Mouse (Mus musculus) inflammation-experienced regulatory T-cells, adult 6 months (primary cell): ENCODE measurements around the gene Astn2. TPM values are rescaled to one million over a fixed set of nuclear protein-coding genes. Genes with fewer than 3 reads are reported as not detected.

Experiments used
- ATAC-seq: one replicate; pipeline ENCODE4 v1.8.0; 2017
- polyA plus RNA-seq, 3 experiments: library from polyadenylated mRNA; unstranded; fragments of 100-300 nt; shearing (Covaris generic); gene quantifications; one replicate each; pipeline ENCODE4 v1.2.1; 2017

Gene Astn2
- polyA plus RNA-seq, 3 experiments from 2014 or later = not detected

GRCm38 (mm10) chr4:65671585-65672184 is 732.7 kb downstream of the Astn2 start:
- ATAC-seq = no peak

GRCm38 (mm10) chr4:65667030-65667610 is 737.3 kb downstream of the Astn2 start:
- no peak for ATAC-seq

- no peak for ATAC-seq
These were observed 741.2 kb downstream of the Astn2 start for GRCm38 (mm10) chr4:65663176-65663575.

- ATAC-seq = no peak
These were observed 749.7 kb downstream of the Astn2 start for GRCm38 (mm10) chr4:65654723-65655122.

- no peak for ATAC-seq
These were observed 761.8 kb downstream of the Astn2 start for GRCm38 (mm10) chr4:65642611-65643010.

GRCm38 (mm10) chr4:65638231-65638630 is 766.2 kb downstream of the Astn2 start:
- no peak for ATAC-seq

GRCm38 (mm10) chr4:65620125-65620524 is 784.3 kb downstream of the Astn2 start:
- ATAC-seq = no peak

- ATAC-seq = no peak
These were observed 791.3 kb downstream of the Astn2 start for GRCm38 (mm10) chr4:65613135-65613534.

- ATAC-seq = no peak
These were observed 793.5 kb downstream of the Astn2 start for GRCm38 (mm10) chr4:65610896-65611295.

- no peak for ATAC-seq
These were observed 794.1 kb downstream of the Astn2 start for GRCm38 (mm10) chr4:65610329-65610728.

GRCm38 (mm10) chr4:65608112-65608511 is 796.3 kb downstream of the Astn2 start:
- ATAC-seq = no peak

- ATAC-seq = no peak
These were observed 797.2 kb downstream of the Astn2 start for GRCm38 (mm10) chr4:65607184-65607631.

- ATAC-seq = peak; percentile 44
These were observed 799.2 kb downstream of the Astn2 start for GRCm38 (mm10) chr4:65605151-65605702.

GRCm38 (mm10) chr4:65604504-65605150 is 799.8 kb downstream of the Astn2 start, which contains the start of gene Trim32:
Trim32 (plus strand) TSS chr4:65604986.
- peak; percentile 96 for ATAC-seq

GRCm38 (mm10) chr4:65594601-65595369 is 809.6 kb downstream of the Astn2 start:
- no peak for ATAC-seq

GRCm38 (mm10) chr4:65589780-65590179 is 814.6 kb downstream of the Astn2 start:
- ATAC-seq = no peak

- no peak for ATAC-seq
These were observed 817.5 kb downstream of the Astn2 start for GRCm38 (mm10) chr4:65586947-65587346.

GRCm38 (mm10) chr4:65580254-65580653 is 824.2 kb downstream of the Astn2 start:
- no peak for ATAC-seq

GRCm38 (mm10) chr4:65565493-65565892 is 838.9 kb downstream of the Astn2 start:
- no peak for ATAC-seq

GRCm38 (mm10) chr4:65548561-65548960 is 855.9 kb downstream of the Astn2 start:
- no peak for ATAC-seq

- ATAC-seq = no peak
These were observed 858.8 kb downstream of the Astn2 start for GRCm38 (mm10) chr4:65545582-65545981.

- no peak for ATAC-seq
These were observed 872.2 kb downstream of the Astn2 start for GRCm38 (mm10) chr4:65532071-65532736.
